9 mouse cellular contexts compared by ENCODE assay signal in genomic region chr11:76946203-76946585, GRCm38 (mm10). TPM values are rescaled to one million over a fixed set of nuclear protein-coding genes. Genes with fewer than 3 reads are reported as not detected.
A peak's percentile ranks its signal among the peaks of the same experiment; 100 is the strongest.
DNase-seq lines count a peak whose midpoint lies in the region; ATAC-seq and TF ChIP-seq lines count a peak whose summit lies in the region.
"Had no signal": no experiment of that assay in that cellular context is flagged by ENCODE, and none has a peak within 500 bp of the region (broad histone marks: within the 10 kb centered on the region; RNA-seq: fewer than 3 reads in every experiment).

No protein-coding gene starts in this region.

- no peak overlapping the region for H3K27ac ChIP-seq in thymus, adult 2 months (ENCODE audit: control insufficient read depth, insufficient read depth, low read length)
- no peak overlapping the region for H3K27ac ChIP-seq in forebrain, embryonic 16.5 days (ENCODE audit: low read length)
- H3K27ac ChIP-seq in liver, adult 2 months (replicated peaks; ENCODE audit: insufficient read depth, low read depth, low read length), result no peak overlapping the region
- H3K27ac ChIP-seq in small intestine, adult 2 months (ENCODE audit: insufficient read depth, low read depth, low read length), result no peak overlapping the region

- WGBS in thymus, adult 2 months, result 9% methylated on average over 8 of the region's 8 CpGs
- WGBS in forebrain, embryonic 16.5 days, result 2% methylated on average over 8 of the region's 8 CpGs
- WGBS in liver, adult 2 months, result 3% methylated on average over 8 of the region's 8 CpGs
- 2% methylated on average over 8 of the region's 8 CpGs for WGBS in small intestine, adult 2 months

- H3K36me3 ChIP-seq in thymus, adult 2 months (ENCODE audit: control insufficient read depth, insufficient read depth, low read length), result peaks cover 6% of the 10 kb centered on the region
- H3K36me3 ChIP-seq in forebrain, embryonic 16.5 days (ENCODE audit: control insufficient read depth, insufficient read depth), result peaks cover 3% of the 10 kb centered on the region
- peaks cover 8% of the 10 kb centered on the region for H3K36me3 ChIP-seq in liver, adult 2 months (ENCODE audit: control insufficient read depth, insufficient read depth, low read length)
- H3K36me3 ChIP-seq in small intestine, adult 2 months (ENCODE audit: control insufficient read depth, insufficient read depth, low read length), result peaks cover 3% of the 10 kb centered on the region

- no peak for TF ChIP-seq POLR2A in thymus, adult 2 months (IDR thresholded peaks at IDR 0.05; ENCODE audit: control insufficient read depth, extremely low read depth, insufficient read depth, low read length, poor library complexity)
- TF ChIP-seq POLR2A in liver, adult 2 months (IDR thresholded peaks at IDR 0.05; ENCODE audit: extremely low read depth, insufficient read depth, low read length), result no peak
- no peak for TF ChIP-seq POLR2A in small intestine, adult 2 months (IDR thresholded peaks at IDR 0.05; ENCODE audit: low read depth, low read length)

- no peak for ATAC-seq in frontal cortex, adult (ENCODE audit: low TSS enrichment)
- ATAC-seq in forebrain, embryonic 16.5 days, result no peak

- peaks cover 3% of the 10 kb centered on the region; the same call in 1 of the 2 replicates for H3K79me2 ChIP-seq in liver, adult 2 months (ENCODE audit: control insufficient read depth, insufficient read depth, low read length)

- H3K4me2 ChIP-seq in forebrain, embryonic 16.5 days (ENCODE audit: low read length), result peak overlapping the region; percentile 53

- peak; percentile 11 to 14 for DNase-seq in frontal cortex, postnatal 36 days (ENCODE audit: low spot score in 2 of 2)
- no peak for DNase-seq in thymus, adult 2 months
- DNase-seq in thymus, postnatal 0 days (ENCODE audit: low spot score), result no peak
- peak; percentile 45 for DNase-seq in liver, adult 2 months (ENCODE audit: extremely low read depth, low read depth, low spot score)
- no peak for DNase-seq in adrenal gland, adult 8-10 months

- peak overlapping the region; percentile 92 for H3K9ac ChIP-seq in forebrain, embryonic 16.5 days (replicated peaks; ENCODE audit: low read depth, low read length)
- peak overlapping the region; percentile 72 for H3K9ac ChIP-seq in liver, adult 2 months (ENCODE audit: low read depth, low read length)

- no peak for TF ChIP-seq CTCF in thymus, adult 2 months (IDR thresholded peaks at IDR 0.05; ENCODE audit: borderline replicate concordance, control insufficient read depth, extremely low read depth, insufficient read depth, low read length, poor library complexity)
- no peak for TF ChIP-seq CTCF in liver, adult 2 months (IDR thresholded peaks at IDR 0.05; ENCODE audit: low read depth, low read length)
- no peak for TF ChIP-seq CTCF in small intestine, adult 2 months (IDR thresholded peaks at IDR 0.05; ENCODE audit: extremely low read depth, insufficient read length, insufficient replicate concordance, low read depth, low read length)

- peak overlapping the region; percentile 95 for H3K4me3 ChIP-seq in thymus, adult 2 months (ENCODE audit: control insufficient read depth, insufficient read depth, low read length)
- peak overlapping the region; percentile 94 for H3K4me3 ChIP-seq in forebrain, embryonic 16.5 days (replicated peaks; ENCODE audit: low read length)
- peak overlapping the region; percentile 79 for H3K4me3 ChIP-seq in liver, adult 2 months (ENCODE audit: insufficient read depth, low read depth, low read length)
- H3K4me3 ChIP-seq in small intestine, adult 2 months (ENCODE audit: low read depth, low read length), result peak overlapping the region; percentile 92

- no peaks in the 10 kb centered on the region for H3K9me3 ChIP-seq in forebrain, embryonic 16.5 days (ENCODE audit: control insufficient read depth, low read length)

- peaks cover 5% of the 10 kb centered on the region for H3K4me1 ChIP-seq in thymus, adult 2 months (replicated peaks; ENCODE audit: control insufficient read depth, insufficient read depth, low read length)
- H3K4me1 ChIP-seq in forebrain, embryonic 16.5 days (replicated peaks; ENCODE audit: control insufficient read depth, insufficient read depth, low read length), result peaks cover 12% of the 10 kb centered on the region
- peaks cover 6% of the 10 kb centered on the region; the same call in 1 of the 2 replicates for H3K4me1 ChIP-seq in liver, adult 2 months (ENCODE audit: control insufficient read depth, insufficient read depth, low read length)
- H3K4me1 ChIP-seq in small intestine, adult 2 months (ENCODE audit: control insufficient read depth, insufficient read depth, insufficient read length, low read length), result peaks cover 3% of the 10 kb centered on the region; the same call in 1 of the 2 replicates

- no peaks in the 10 kb centered on the region for H3K27me3 ChIP-seq in thymus, adult 2 months (ENCODE audit: control insufficient read depth, insufficient read depth, low read length)
- no peaks in the 10 kb centered on the region for H3K27me3 ChIP-seq in forebrain, embryonic 16.5 days (replicated peaks; ENCODE audit: control insufficient read depth, insufficient read depth, low read length)
- H3K27me3 ChIP-seq in liver, adult 2 months (ENCODE audit: control insufficient read depth, insufficient read depth, low read length), result no peaks in the 10 kb centered on the region
- H3K27me3 ChIP-seq in small intestine, adult 2 months (ENCODE audit: control insufficient read depth, insufficient read depth, low read length), result no peaks in the 10 kb centered on the region

RNA-seq across cellular contexts. Expression of gene Blmh, which starts 21.6 kb away (rescaled TPM):
- polyA plus RNA-seq in thymus, adult 2 months (2012; rRNA removed), result 22.1 and 22.7 TPM in 2 replicates
- 106 and 114 TPM in 2 replicates for polyA plus RNA-seq in thymus, postnatal 0 days (2015; fragmentation: Nextera tagmentation; extraction: Ambion mirVana)
- polyA plus RNA-seq in forebrain, embryonic 16.5 days (2015; fragmentation: Nextera tagmentation; extraction: Ambion mirVana), result 128 and 136 TPM in 2 replicates
- 43.6 and 45.8 TPM in 2 replicates for total RNA-seq in liver, adult 2 months (2014; rRNA removed)
- 8.6 and 10.3 TPM in 2 replicates for polyA plus RNA-seq in liver, adult 2 months (2012; rRNA removed)
- polyA plus RNA-seq in small intestine, adult 2 months (2012; rRNA removed), result 2.5 and 4.8 TPM in 2 replicates
- total RNA-seq in adrenal gland, adult 8-10 months (2022), result 10 to 100 TPM; 39.2 to 45.7 (median 42.8) TPM

RNA-seq across cellular contexts. Expression of gene Tmigd1, which starts 44.2 kb away (rescaled TPM):
- 0.11 and 0.46 TPM in 2 replicates for polyA plus RNA-seq in thymus, adult 2 months (2012; rRNA removed)
- 1.3 and 1.8 TPM in 2 replicates for polyA plus RNA-seq in thymus, postnatal 0 days (2015; fragmentation: Nextera tagmentation; extraction: Ambion mirVana)
- not detected in 2 replicates for polyA plus RNA-seq in forebrain, embryonic 16.5 days (2015; fragmentation: Nextera tagmentation; extraction: Ambion mirVana)
- not detected in 2 replicates for total RNA-seq in liver, adult 2 months (2014; rRNA removed)
- polyA plus RNA-seq in liver, adult 2 months (2012; rRNA removed), result not detected in 2 replicates
- polyA plus RNA-seq in small intestine, adult 2 months (2012; rRNA removed), result 0.29 and 8.4 TPM in 2 replicates
- total RNA-seq in adrenal gland, adult 8-10 months (2022), result under 1 TPM; 0.34 to 0.66 (median 0.60) TPM
- total RNA-seq: left cerebral cortex, postnatal 10 days had no signal

RNA-seq across cellular contexts. Expression of gene Slc6a4, which starts 52.2 kb away (rescaled TPM):
- 5.9 and 6.5 TPM in 2 replicates for polyA plus RNA-seq in thymus, adult 2 months (2012; rRNA removed)
- 0.66 and 1.1 TPM in 2 replicates for polyA plus RNA-seq in thymus, postnatal 0 days (2015; fragmentation: Nextera tagmentation; extraction: Ambion mirVana)
- 0.27 and 0.72 TPM in 2 replicates for polyA plus RNA-seq in forebrain, embryonic 16.5 days (2015; fragmentation: Nextera tagmentation; extraction: Ambion mirVana)
- total RNA-seq in liver, adult 2 months (2014; rRNA removed), result 0.20 and 0.37 TPM in 2 replicates
- polyA plus RNA-seq in liver, adult 2 months (2012; rRNA removed), result 0.13 and 0.26 TPM in 2 replicates
- 21.6 and 67.2 TPM in 2 replicates for polyA plus RNA-seq in small intestine, adult 2 months (2012; rRNA removed)
- 10 to 100 TPM; 43.3 to 74.0 (median 65.5) TPM for total RNA-seq in adrenal gland, adult 8-10 months (2022)

Comparison
In these comparisons a context has a peak if more than half of its experiments do, and no peak if none do; other contexts are left out.
1. DNase-seq: peak in frontal cortex, postnatal 36 days (2 of 2) and liver, adult 2 months (single experiment); none in thymus, adult 2 months (single experiment), thymus, postnatal 0 days (single experiment) and adrenal gland, adult 8-10 months (single experiment).
2. Peak in every context shown above with its lines, with median percentiles within 50 percentile points of each other: H3K4me3 ChIP-seq.